Mouse (Mus musculus): Measurements from ENCODE around the gene Tmem235. TPM values are rescaled to one million over a fixed set of nuclear protein-coding genes. Genes with fewer than 3 reads are reported as not detected.

Tmem235 gene
- polyA plus RNA-seq (2017; shearing (Covaris generic)) = not detected

GRCm38 (mm10) chr11:117860601-117861000, at the start of gene Tmem235:
Gene Tmem235, plus strand, starts transcription at chr11:117860752.

DNA sequence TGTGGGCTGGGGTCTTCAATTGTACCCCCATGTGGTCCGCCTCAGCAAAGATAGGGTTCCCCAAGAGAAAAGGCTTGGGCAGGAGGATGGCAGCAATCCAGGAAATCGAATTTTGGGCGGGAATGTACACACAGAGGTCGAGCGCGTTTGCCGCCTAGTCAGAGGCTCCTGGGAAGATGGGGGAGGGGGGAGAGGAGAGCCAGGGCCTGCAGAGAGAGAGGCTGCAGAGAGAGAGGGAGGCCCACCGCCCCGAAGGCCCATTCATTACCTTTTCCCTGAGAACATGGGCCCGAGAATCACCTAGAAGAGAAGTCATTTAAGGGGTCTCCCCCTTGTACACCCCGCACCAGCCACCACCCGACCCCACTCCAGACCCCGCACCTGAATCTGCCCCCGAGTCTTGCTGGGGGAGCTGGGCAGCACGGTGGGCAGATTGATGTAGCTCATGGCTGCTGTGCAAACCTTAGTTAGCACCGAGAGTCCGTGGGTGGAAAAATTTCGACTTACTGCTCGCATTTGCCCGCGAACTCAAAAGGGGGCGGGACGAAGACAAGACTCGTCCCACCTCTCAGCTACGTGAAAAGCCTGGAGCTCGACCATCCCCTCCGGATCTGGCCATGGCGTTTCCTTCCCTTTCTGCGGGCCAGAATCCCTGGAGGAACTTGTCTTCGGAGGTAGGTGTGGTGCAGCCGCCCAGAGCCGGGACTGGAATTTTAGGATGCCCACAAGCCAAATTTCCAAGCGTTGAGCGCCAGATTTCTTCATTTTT, 35.0 kb upstream of the Tmem235 start, which contains the start of the genes Afmid and Tk1:
Gene Afmid (plus strand): TSS at position 592 of the 769 bp plus-strand sequence.
Gene Tk1 (minus strand): TSS at position 760 of the 769 bp plus-strand sequence.

DNA sequence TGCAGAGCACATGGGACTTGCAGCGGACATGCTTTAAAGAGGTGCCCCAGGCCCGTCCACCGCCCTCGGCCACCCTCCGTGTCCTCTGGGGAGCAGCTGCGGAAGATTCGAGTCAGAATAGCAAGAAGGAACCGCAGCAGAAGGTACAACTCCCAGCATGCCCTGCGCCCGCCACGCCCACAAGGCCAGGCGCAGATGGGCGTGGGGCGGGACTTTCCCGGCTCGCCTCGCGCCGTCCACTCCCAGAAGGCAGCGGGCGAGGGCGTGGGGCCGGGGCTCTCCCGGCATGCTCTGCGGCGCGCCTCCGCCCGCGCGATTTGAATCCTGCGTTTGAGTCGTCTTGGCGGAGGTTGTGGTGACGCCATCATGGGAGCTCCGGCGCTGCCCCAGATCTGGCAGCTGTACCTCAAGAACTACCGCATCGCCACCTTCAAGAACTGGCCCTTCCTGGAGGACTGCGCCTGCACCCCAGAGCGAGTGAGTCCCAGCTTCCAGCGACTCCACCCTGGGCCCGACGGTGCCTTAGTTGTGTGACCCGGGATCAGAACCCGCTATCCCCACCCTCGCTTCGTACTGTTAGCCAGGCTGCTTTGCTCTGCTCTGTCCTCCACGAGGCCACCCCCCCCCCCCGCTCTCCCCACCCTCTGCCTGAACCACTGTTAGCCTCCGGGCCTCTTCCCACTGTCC, 11.4 kb upstream of the Tmem235 start, which contains the start of gene Birc5:
Gene Birc5 (plus strand): TSS at position 267 of the 687 bp plus-strand sequence.

GRCm38 (mm10) chr11:117872861-117873608, 12.5 kb downstream of the Tmem235 start, which contains the start of gene Tha1:
Gene Tha1, minus strand, starts transcription at chr11:117873481.

Other genes with a start within 250 kb of the Tmem235 start
- gene Tnrc6c, start 206.5 kb upstream of the Tmem235 start, polyA plus RNA-seq (2017; shearing (Covaris generic)) = 22.1 TPM
- gene Tmc8, start 78.7 kb upstream of the Tmem235 start, polyA plus RNA-seq (2017; shearing (Covaris generic)) = 146 TPM
- 164 TPM for gene Tmc6, start 78.6 kb upstream of the Tmem235 start, polyA plus RNA-seq (2017; shearing (Covaris generic))
- 1.6 TPM for gene 6030468B19Rik, start 63.1 kb upstream of the Tmem235 start, polyA plus RNA-seq (2017; shearing (Covaris generic))
- gene Gm20708, start 51.1 kb upstream of the Tmem235 start, polyA plus RNA-seq (2017; shearing (Covaris generic)) = 3.3 TPM
- gene Syngr2, start 51.1 kb upstream of the Tmem235 start, polyA plus RNA-seq (2017; shearing (Covaris generic)) = 160 TPM
- 28.2 TPM for gene Afmid, start 34.8 kb upstream of the Tmem235 start, polyA plus RNA-seq (2017; shearing (Covaris generic))
- 27.2 TPM for gene Tk1, start 34.7 kb upstream of the Tmem235 start, polyA plus RNA-seq (2017; shearing (Covaris generic))
- 9.7 TPM for gene Birc5, start 11.5 kb upstream of the Tmem235 start, polyA plus RNA-seq (2017; shearing (Covaris generic))
- 21.4 TPM for gene Tha1, start 12.7 kb downstream of the Tmem235 start, polyA plus RNA-seq (2017; shearing (Covaris generic))
- gene Socs3, start 109.3 kb downstream of the Tmem235 start, polyA plus RNA-seq (2017; shearing (Covaris generic)) = 174 TPM
- gene Pgs1, start 125.5 kb downstream of the Tmem235 start, polyA plus RNA-seq (2017; shearing (Covaris generic)) = 53.6 TPM